Mouse (Mus musculus) bone marrow macrophage, adult 2 months (primary cell): ENCODE measurements around the gene Oxct1. TPM values are rescaled to one million over a fixed set of nuclear protein-coding genes. Genes with fewer than 3 reads are reported as not detected.
A peak's percentile ranks its signal among the peaks of the same experiment; 100 is the strongest.

Experiments
- H3K27ac ChIP-seq: 2 replicates; pipeline ENCODE4 v1.5.1; 2012; ENCODE audit warnings: low read depth, low read length; ENCODE audit not compliant: insufficient read depth
- H3K4me1 ChIP-seq: 2 replicates; pipeline ENCODE4 v1.6.1; 2012; ENCODE audit warnings: low read length; ENCODE audit not compliant: control insufficient read depth, insufficient read depth
- H3K4me3 ChIP-seq: 2 replicates; pipeline ENCODE4 v1.5.1; 2012; ENCODE audit warnings: mild to moderate bottlenecking, low read length, moderate library complexity; ENCODE audit not compliant: insufficient read depth
- CTCF ChIP-seq: IDR thresholded peaks from 2 replicates; pipeline ENCODE4 v1.5.1; 2012; ENCODE audit warnings: low read depth, mild to moderate bottlenecking, low read length, moderate library complexity
- POLR2A ChIP-seq: IDR thresholded peaks from 2 replicates; pipeline ENCODE4 v1.6.1; 2012; ENCODE audit warnings: mild to moderate bottlenecking, low read depth, low read length, borderline replicate concordance
- polyA plus RNA-seq: library from polyadenylated mRNA; stranded (reverse); fragments of >200 nt; gene quantifications from 2 replicates; pipeline ENCODE4 v1.2.4, GENCODE M21; 2012; ENCODE audit not compliant: missing spikeins, insufficient read depth, insufficient read length

Oxct1 gene
- polyA plus RNA-seq, 1 experiment, result 112 TPM

DNA sequence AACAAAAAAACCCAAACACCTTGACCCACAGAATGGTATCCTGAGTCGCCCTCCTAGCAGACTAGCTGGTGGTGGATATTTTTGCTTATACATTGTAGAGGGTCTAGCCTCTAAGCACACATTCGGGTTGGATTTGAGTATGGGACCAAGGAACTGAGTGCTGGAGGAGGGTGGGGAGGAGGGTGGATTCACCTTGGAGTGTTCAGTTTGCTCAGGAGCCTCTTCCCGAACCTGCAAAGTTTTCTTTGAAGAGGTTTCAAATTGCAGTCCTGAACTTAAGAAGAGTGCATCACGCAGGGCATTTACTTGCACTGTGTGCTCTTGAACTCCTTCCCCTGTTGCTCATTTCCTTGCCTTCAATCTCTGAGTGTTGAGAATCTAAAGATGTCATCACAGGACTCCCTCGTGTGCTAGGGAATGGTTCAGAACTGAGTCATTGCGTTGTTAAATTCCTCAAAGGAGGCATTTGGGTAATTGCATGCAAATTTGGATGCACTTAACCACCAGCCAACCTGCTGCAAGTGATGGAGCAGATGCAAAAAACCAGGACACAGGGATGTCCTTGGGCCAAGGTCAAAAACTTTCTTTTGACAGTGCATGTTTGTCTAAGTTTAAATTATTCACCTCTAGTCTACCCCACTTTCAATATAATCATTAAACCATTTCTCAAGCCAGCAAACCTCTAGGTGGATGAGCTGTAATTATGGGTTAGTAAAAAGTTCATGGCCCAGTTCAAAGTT lies 1.7 kb downstream of the Oxct1 start:
- H3K4me3 ChIP-seq, result peak overlapping the region; percentile 81
- TF ChIP-seq POLR2A (no peak), CTCF (no peak)
- H3K27ac ChIP-seq, result peak overlapping the region; percentile 61
- H3K4me1 ChIP-seq, result peaks cover 44% of the 10 kb centered on the region

DNA sequence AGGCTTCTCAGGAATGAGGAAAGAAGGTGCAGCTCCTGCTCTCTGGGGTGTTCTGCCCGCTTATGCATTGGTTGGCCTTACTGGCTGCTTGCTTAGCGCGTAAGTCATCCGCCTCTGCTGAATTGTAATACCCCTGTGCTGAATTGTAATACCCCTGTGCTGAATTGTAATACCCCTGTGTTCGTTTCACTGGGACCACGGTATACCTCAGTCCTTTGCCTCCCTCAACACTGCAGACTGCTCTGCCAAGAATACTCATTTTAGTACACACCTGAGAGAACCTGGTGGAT lies 2.2 kb downstream of the Oxct1 start:
- no peak for TF ChIP-seq POLR2A
- TF ChIP-seq CTCF, result no peak
- Histone ChIP-seq H3K4me3 (no peak overlapping the region), H3K27ac (no peak overlapping the region), H3K4me1 (peaks cover 48% of the 10 kb centered on the region)

DNA sequence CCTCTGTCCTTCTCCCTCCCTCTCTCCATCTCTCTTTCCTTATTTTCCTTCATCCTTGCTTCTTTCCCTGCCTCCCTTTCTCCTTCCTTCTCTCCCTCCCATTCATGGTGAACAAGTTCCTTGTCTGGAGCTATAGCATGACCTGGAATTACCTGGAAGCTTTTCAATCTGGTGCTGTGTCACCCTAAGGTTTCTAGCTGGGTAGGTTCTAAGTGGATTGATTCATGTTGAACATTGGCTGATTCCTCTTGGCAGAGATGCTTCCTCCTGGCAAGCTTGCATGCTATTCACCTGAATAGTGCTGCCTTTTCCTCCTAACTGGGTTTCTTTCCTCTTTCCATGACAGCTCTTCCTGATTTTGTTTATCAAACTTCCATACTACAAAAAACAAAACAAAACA lies 2.8 kb downstream of the Oxct1 start:
- H3K4me3 ChIP-seq, result no peak overlapping the region
- peaks cover 50% of the 10 kb centered on the region for H3K4me1 ChIP-seq
- no peak for TF ChIP-seq POLR2A
- TF ChIP-seq CTCF, result no peak
- no peak overlapping the region for H3K27ac ChIP-seq

DNA sequence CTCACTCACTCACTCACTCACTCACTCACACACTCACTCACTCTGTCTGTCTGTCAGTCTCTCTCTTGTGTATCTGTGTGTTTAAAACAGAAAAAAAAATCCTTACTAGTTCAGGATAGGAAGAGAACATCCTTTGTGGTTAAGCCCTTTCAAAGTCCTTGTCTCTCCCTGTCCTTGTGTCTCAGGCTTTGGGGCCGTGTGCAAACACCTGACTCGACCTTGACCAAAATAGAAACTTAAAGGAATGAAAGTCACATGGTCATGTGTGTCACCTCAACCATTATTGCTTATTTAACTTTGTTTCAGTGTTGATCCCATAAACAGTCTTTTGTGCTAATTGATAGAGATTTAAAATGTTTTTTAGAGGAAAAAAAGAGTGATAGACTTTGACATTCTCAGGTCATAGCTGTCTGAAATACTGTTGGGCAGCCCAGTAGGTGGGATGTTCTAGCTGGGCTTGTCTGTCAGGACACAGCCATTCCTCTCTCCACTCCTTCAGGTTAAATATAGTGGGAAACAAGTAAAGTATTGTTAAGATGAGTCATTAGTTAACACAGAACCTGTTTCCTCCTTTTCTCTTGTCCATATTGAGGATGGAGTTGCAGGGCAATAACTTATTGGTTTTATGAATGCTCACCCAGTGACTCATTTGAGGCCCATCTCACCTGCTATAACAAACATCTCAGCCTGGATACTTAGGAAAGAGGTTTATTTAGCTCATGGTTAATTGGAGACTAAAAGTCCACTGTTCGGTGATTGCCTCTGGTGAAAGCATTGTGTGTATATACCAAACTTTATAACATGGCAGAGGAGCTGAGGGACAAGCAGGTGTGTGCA lies 7.2 kb downstream of the Oxct1 start:
- no peak overlapping the region for H3K4me3 ChIP-seq
- TF ChIP-seq CTCF, result no peak
- no peak for TF ChIP-seq POLR2A
- H3K27ac ChIP-seq, result no peak overlapping the region
- H3K4me1 ChIP-seq, result peaks cover 25% of the 10 kb centered on the region

DNA sequence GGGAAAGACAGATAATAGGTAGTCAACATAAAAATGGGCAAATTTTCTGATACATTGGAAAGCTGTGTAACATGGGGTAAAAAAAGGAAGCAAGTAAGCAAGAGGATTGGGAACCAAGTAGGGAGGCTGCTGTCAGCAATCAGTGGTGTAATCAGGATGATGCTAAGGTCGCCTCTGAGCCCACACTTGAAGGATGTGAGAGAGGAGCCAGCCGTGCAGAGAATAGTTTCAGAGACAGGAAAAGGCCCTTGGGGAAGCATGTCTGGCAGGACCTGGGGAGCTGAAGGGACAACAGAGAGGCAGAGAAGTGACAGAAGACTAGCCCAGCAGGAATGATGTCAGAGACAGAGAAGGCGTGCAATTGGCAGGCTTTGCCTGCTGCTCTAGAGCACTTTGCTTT lies 16.2 kb downstream of the Oxct1 start:
- H3K4me3 ChIP-seq, result no peak overlapping the region
- H3K4me1 ChIP-seq, result peaks cover 6% of the 10 kb centered on the region
- TF ChIP-seq POLR2A, result no peak
- TF ChIP-seq CTCF, result no peak
- no peak overlapping the region for H3K27ac ChIP-seq

DNA sequence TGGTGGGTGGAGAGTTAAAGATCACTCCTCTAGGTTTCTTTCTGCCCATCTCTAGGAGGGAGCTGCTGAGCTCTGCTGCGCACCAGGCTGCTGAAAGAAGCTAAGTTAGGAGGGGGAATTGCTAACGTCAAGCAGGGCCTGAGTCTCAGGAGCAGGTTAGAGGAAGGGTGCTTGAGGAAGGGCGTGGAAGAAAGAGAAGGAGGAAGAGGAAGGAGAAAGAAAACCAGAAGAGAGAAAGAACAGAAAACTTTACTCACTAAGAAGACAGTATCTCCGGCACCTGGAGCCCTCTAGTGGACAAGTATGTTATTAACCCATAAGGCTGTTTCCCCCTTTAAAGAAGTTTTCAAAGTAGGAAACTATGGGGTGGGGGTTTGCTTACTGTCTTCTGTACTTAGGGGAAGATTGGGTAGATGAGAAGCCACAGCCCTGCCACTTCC lies 16.9 kb downstream of the Oxct1 start:
- TF ChIP-seq POLR2A (no peak), CTCF (peak; percentile 10; the same call in 1 of the 2 replicates)
- no peak overlapping the region for H3K27ac ChIP-seq
- H3K4me3 ChIP-seq, result no peak overlapping the region
- peaks cover 6% of the 10 kb centered on the region for H3K4me1 ChIP-seq

DNA sequence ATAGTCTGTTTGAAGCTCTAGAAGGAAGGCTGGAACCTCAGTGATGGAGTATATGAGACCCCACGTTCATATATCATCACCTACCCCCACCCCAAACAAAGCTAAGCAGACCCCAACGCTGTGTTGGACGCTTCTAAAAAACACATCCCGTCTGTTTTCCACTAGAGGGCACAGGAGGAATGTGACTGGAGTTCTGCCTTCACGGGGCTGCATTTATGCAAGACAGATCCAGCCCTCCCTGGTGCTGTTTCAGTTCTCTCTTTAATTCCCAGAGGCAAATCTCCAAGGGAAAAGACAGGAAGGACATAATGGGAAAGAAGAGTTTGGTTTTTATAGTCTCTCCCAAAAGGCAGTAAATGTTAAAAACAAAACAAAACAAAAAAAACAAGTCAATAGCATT lies 30.4 kb downstream of the Oxct1 start:
- TF ChIP-seq CTCF (no peak), POLR2A (no peak)
- H3K27ac ChIP-seq, result no peak overlapping the region
- H3K4me1 ChIP-seq, result no peaks in the 10 kb centered on the region
- H3K4me3 ChIP-seq, result no peak overlapping the region

DNA sequence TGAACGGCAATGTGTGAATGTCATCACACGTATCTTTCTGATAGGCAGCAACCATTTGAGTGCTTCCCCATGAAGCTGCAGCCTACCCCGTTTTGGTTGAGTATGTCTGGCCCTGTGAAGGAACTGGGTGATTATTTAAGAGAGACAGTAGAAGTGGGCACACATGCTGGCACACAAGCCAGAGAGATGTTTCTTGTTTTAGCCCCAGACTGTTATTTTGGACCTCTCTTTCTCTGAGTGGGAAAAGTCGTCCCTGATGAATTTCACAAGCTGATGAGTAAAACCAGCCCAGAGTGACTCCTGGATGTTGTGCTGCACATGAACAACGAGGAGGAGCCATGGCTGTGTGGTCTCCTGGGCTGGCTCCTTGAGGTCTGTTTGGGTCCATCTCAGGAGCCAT lies 37.4 kb downstream of the Oxct1 start:
- no peak for TF ChIP-seq CTCF
- no peak for TF ChIP-seq POLR2A
- no peaks in the 10 kb centered on the region for H3K4me1 ChIP-seq

DNA sequence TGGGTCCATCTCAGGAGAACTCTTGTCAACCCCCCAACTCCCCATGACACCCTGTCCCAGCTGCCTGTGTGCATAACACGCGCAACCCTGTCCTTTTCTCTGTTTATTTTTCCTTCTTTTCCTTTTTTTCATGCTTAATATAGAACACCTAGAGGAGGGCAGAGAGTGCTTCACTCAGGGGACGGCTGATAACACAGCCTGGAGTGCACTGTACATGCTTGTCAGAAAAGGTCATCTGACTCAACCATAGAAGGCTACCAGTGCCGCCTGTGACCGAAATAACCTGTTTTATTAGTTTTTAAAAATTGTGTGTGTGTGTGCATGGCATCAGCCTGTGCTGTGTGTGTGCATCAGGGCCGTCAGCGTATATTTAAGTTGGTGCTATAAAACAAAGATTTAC lies 37.8 kb downstream of the Oxct1 start:
- Histone ChIP-seq H3K4me3 (no peak overlapping the region), H3K27ac (no peak overlapping the region), H3K4me1 (no peaks in the 10 kb centered on the region)
- TF ChIP-seq POLR2A (no peak), CTCF (no peak)

More for the DNA sequence above, 37.4 kb downstream of the Oxct1 start:
- H3K4me3 ChIP-seq, result no peak overlapping the region
- no peak overlapping the region for H3K27ac ChIP-seq

DNA sequence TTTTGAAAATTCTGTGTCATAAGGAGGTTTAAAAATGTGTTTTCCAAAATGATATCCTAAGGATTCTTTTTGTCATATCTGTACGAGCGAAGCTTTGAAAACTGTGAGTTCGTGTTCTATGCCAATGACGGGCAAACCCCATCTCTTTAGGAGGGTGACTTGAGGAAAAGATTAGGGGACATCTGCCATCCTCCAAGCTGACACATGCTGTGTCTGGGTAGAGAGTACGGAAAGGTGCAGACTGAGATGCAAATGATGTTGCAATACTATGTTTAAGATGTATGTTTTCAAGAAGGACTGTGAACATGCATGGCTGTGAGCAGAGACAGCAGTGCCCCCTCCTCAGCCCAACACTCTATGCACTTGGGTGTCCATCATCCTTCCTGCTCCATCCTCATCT lies 38.5 kb downstream of the Oxct1 start:
- Histone ChIP-seq H3K4me3 (no peak overlapping the region), H3K4me1 (no peaks in the 10 kb centered on the region), H3K27ac (no peak overlapping the region)
- TF ChIP-seq POLR2A, result no peak
- TF ChIP-seq CTCF, result no peak
